Mouse (Mus musculus) layer of hippocampus, adult 9-11 months (tissue): ENCODE results near the gene Satb2.
A peak's percentile ranks its signal among the peaks of the same experiment; 100 is the strongest.

Experiments
- DNase-seq: peaks from one replicate; pipeline ENCODE4 v3.0.0; 2022

The Satb2 gene

GRCm38 (mm10) chr1:56928731-56929130 is 49.7 kb downstream of the Satb2 start:
- DNase-seq = peak; percentile 44

GRCm38 (mm10) chr1:56920472-56920871 is 58.0 kb downstream of the Satb2 start:
- peak; percentile 4 for DNase-seq

GRCm38 (mm10) chr1:56914279-56914678 is 64.2 kb downstream of the Satb2 start:
- DNase-seq = no peak

- no peak for DNase-seq
These were observed 77.7 kb downstream of the Satb2 start for GRCm38 (mm10) chr1:56900706-56901287.

GRCm38 (mm10) chr1:56900187-56900586 is 78.3 kb downstream of the Satb2 start:
- DNase-seq = peak; percentile 65

GRCm38 (mm10) chr1:56898606-56899396 is 79.6 kb downstream of the Satb2 start:
- no peak for DNase-seq

- DNase-seq = no peak
These were observed 80.8 kb downstream of the Satb2 start for GRCm38 (mm10) chr1:56897492-56898180.

- DNase-seq = no peak
These were observed 81.8 kb downstream of the Satb2 start for GRCm38 (mm10) chr1:56896670-56897069.

- DNase-seq = no peak
These were observed 85.7 kb downstream of the Satb2 start for GRCm38 (mm10) chr1:56892766-56893165.

- DNase-seq = no peak
These were observed 89.5 kb downstream of the Satb2 start for GRCm38 (mm10) chr1:56888939-56889338.

- no peak for DNase-seq
These were observed 90.9 kb downstream of the Satb2 start for GRCm38 (mm10) chr1:56887524-56887923.

- DNase-seq = peak; percentile 43
These were observed 107.0 kb downstream of the Satb2 start for GRCm38 (mm10) chr1:56871485-56871884.

- no peak for DNase-seq
These were observed 113.2 kb downstream of the Satb2 start for GRCm38 (mm10) chr1:56865246-56865645.

GRCm38 (mm10) chr1:56862799-56863198 is 115.7 kb downstream of the Satb2 start:
- DNase-seq = no peak

- no peak for DNase-seq
These were observed 121.2 kb downstream of the Satb2 start for GRCm38 (mm10) chr1:56857202-56857601.

GRCm38 (mm10) chr1:56850446-56850845 is 128.0 kb downstream of the Satb2 start:
- peak; percentile 38 for DNase-seq

- no peak for DNase-seq
These were observed 132.1 kb downstream of the Satb2 start for GRCm38 (mm10) chr1:56846358-56846757.

GRCm38 (mm10) chr1:56845523-56846118 is 132.8 kb downstream of the Satb2 start:
- DNase-seq = no peak

- DNase-seq = no peak
These were observed 133.7 kb downstream of the Satb2 start for GRCm38 (mm10) chr1:56844551-56845330.

- no peak for DNase-seq
These were observed 139.5 kb downstream of the Satb2 start for GRCm38 (mm10) chr1:56838901-56839300.

- DNase-seq = peak; percentile 34
These were observed 144.2 kb downstream of the Satb2 start for GRCm38 (mm10) chr1:56833984-56834900.

GRCm38 (mm10) chr1:56833307-56833706 is 145.1 kb downstream of the Satb2 start:
- DNase-seq = no peak
